Mouse (Mus musculus): ENCODE measurements around the gene Sart1.

Sart1 gene

DNA sequence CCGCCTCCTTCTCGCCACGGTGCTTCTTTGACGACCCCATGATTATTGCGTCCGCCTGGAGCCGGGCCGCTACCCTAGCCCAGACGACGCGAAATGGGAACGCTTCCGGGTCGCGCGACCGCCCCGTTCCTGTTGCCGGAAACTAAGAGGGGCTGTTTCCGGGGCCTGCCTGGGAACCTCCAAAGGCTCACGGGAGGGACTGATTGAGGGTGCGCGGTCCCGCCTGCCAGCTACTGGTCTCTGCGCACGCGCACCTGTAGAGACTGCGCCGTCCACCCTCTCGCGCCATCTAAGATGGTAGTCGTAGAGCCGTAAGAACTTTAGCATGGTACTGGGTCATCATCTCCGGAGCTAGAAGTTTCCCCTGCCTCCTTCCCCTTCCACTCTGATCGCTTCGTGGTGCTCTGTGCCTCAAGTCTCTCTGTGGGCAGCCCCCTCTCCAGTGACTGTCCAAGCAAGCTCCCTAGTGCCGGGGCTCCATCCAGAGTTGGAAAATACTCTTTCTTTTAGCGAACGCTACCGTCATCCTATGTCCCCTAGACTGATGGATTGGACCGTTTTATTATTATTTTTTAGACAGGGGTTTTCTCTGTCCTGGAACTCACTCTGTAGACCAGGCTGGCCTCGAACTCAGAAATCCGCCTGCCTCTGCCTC, at the start of gene Sart1:
Sart1 (minus strand) TSS at position 116 of the 655 bp plus-strand sequence.
- peak; percentile 95 for DNase-seq (ENCODE audit: low spot score)

DNA sequence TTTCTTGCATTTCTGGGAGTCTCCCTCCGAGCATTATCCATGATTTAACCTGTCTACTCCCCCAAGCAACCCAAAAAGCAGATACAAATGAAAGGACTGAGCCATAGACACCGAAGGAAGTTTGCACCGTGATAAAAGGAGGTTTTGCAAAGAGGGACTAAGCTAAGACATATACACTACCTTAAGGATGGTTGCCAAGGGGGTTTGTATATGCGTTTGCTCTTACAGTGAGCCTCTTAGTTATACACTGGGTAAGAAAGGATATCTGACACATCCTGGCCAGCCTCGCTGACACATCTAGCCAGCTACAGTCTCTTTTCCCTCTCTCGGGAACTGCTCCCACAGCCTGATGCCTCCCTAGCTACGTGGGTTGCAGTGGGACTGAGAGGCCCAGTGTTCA, 45.4 kb upstream of the Sart1 start:
- DNase-seq (ENCODE audit: low spot score) = no peak

- DNase-seq (ENCODE audit: low spot score) = peak; percentile 58
These were observed 44.7 kb upstream of the Sart1 start for GRCm38 (mm10) chr19:5432992-5433852.

DNA sequence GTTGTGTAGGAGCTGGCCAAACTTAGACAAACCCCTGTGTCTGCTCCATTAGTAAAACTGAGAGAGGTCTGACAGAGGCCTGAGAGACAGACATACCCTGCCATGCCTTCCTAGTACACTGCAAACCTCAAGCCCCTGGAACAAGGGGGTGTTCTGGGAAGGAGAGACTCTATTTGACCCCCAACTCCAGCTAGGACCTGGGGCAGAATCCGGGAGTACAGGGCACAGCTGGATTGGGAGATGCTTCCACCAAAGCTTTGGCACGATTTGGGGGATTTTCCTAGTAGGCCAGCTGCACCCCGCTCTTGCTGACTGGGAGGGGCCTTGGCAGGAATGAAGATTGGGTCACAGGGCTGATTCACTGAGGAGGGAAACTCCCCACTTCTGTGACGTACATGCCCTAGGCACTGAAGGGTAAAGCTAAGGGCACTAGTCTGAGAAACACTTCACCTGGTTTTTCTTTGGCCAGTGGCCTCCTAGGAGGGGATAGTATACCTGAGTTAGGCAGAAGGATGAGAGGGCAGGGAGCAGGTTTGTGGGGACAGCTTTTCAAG, 43.5 kb upstream of the Sart1 start:
- no peak for DNase-seq (ENCODE audit: low spot score)

DNA sequence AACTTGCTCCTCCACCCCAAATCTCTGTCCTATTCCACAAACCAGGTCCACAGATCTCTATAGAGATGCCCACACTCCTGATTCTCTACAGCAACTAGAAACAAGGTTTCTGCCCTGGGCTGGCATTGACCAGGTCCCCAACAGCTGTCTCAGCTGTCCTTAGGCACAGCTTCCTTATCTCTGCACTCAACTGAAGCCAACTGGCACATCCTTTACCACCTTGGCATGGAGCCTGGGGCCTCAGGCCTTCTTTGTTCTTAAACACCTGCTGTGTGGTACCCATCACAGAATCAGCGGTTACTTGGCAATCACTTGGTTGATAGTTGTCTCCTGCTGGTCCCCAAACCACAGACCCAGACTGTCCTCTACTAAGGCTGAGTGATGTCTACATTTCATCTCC, 41.9 kb upstream of the Sart1 start:
- no peak for DNase-seq (ENCODE audit: low spot score)

- peak; percentile 78 for DNase-seq (ENCODE audit: low spot score)
These were observed 41.3 kb upstream of the Sart1 start for GRCm38 (mm10) chr19:5429806-5430205.

GRCm38 (mm10) chr19:5429219-5429618, 40.7 kb upstream of the Sart1 start:
- no peak for DNase-seq (ENCODE audit: low spot score)

DNA sequence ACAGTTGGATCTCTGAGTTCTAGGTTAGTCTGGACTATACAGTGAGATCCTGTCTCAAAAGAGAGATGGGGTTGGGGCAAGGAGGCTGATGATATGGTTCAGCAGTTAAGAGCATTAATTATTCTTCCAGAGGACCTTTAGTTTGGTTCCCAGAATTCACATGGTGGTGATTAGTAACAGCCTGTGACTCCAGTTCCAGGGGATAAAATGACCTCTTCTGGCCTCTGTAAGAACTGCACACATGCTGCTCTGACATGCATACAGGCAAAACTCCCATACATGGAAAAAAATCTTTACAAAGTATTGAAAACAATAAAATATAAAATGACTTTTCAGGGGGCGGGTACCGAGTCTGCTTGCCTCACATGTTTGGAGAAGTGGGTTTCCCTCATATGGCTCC, 39.6 kb upstream of the Sart1 start:
- DNase-seq (ENCODE audit: low spot score) = no peak

DNA sequence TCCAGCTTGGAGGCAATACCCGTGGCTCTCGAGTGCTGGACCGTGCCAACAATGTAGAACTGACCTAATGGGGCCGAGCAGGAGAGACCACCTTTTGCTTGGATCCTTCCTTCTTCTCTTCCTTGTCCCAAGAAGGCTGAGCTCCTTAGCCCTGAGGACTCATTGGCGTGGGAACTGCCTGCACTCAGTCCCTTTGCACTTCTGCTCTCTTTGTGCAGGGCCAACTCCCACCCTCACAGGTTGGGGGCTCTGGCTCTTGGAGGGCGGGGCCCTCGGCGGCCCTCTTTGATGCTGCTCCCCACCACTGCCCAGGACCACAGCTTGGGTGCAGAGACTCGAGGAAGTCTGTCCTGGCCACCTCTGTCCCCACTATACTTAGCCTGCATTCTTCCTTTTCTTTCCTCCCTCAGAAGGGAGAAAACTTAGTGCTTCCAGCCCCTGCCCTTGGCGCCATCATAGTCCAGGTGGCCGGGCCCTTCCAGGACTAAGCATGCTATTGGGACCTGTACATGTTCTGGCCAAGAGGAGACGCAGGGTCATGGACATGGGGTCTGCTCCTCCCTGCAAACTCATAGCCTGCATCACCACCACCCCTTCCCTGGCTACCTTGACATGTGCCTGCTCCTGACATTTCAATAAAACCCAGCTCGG, 38.3 kb upstream of the Sart1 start:
- no peak for DNase-seq (ENCODE audit: low spot score)

DNA sequence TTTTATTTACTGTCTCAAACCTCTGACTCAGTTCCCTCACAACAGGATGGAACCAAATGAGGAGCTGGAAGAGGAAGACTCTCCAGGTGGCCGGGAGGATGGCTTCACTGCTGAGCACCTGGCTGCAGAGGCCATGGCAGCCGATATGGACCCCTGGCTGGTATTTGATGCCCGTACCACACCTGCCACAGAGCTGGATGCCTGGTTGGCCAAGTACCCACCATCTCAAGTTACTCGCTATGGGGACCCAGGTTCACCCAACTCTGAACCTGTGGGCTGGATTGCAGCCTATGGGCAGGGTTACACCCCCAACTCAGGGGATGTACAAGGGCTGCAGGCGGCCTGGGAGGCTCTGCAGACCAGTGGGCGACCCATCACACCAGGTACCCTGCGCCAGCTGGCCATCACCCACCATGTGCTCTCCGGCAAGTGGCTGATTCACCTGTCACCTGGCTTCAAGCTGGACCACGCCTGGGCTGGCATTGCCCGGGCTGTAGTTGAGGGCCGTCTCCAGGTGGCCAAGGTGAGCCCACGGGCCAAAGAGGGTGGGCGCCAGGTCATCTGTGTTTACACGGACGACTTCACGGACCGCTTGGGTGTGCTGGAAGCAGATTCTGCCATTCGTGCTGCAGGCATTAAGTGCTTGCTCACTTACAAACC, 37.5 kb upstream of the Sart1 start:
- DNase-seq (ENCODE audit: low spot score) = no peak

DNA sequence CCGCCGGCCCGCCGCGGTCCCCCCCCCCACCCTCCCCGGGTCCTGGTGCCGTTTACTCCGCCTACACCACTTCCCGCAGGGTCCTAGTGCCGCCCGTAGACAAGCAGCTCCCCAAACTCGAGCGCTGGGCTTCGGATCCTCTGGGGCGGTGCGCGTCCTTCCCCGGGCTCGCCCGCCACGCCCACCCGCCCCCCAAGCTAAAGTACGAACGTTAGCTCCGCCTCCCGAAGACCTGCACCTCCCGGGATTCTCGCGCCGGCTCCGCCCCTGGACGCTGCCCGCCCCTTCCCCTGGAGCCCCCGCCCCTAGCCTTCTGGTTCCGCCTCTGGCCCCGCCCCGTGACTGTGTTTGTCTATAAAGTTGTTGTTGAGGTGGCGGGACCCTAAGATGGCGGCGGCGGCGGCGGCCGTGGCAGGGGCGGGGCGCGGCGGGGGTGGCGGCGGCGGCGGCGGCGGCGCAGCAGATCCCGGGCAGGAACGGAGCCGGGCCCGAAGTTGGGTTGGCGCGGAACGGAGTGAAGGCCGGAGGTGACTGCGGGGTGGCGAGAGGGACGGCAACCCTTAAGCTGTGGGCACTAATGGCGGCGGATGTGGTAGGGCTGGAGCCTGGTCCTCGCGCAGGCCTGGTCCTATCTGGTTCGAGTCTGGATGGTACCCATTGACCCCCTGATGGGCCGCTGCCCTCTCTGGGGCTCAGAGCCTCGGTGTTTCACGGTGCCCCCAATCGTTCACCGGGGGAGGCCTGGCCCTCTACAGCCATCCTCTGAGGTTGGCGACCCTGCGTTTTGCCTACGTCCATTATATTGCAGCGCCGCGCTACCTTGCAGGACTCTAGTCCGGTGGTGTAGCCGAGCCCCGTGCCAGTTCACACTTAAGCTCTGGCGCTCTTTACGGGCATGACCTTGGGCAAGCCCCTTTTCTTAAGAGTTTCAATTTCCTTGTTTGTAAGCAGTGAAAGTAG, 36.6 kb upstream of the Sart1 start, which contains the start of the genes Drap1 and AI837181:
Drap1 (minus strand) TSS at position 198 of the 960 bp plus-strand sequence.
AI837181 (plus strand) TSS at position 363 of the 960 bp plus-strand sequence.
- DNase-seq (ENCODE audit: low spot score) = peak; percentile 95

DNA sequence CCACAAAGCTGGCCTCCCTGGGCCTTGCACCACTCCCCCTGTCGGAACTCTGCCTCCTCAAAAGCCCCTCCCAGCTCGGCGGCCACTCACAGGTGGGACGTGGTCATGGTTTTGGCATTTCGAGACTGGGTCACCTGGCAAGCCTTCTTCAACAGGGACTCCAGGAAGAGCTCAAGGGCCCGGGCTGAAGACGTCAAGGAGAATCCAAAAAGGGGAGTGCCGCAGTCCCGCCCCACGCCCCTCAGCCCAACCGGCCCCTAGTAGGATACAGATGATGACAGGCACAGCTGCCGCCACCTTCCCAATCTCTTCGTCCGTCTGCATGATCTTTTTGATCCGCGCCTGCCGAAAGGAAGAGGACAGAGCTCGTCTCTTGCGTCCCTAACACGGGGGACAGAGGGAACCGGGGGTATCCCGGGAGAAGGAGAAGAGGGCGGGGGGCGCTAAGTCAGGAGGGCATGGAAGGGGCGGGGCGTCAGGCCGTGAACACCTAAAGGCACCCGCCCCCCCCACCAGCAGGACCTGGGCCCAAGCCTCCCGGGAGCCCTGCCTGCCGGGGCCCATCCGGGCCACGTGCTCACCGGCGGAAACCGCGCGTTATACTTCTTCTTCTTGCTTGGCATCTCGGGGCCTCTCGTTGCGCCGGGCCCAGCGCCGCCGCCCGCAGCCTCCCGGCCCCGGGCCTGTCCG, 35.7 kb upstream of the Sart1 start:
- peak; percentile 79 for DNase-seq (ENCODE audit: low spot score)

GRCm38 (mm10) chr19:5423561-5423960, 35.1 kb upstream of the Sart1 start:
- no peak for DNase-seq (ENCODE audit: low spot score)

GRCm38 (mm10) chr19:5422895-5423443, 34.5 kb upstream of the Sart1 start:
- DNase-seq (ENCODE audit: low spot score) = no peak

DNA sequence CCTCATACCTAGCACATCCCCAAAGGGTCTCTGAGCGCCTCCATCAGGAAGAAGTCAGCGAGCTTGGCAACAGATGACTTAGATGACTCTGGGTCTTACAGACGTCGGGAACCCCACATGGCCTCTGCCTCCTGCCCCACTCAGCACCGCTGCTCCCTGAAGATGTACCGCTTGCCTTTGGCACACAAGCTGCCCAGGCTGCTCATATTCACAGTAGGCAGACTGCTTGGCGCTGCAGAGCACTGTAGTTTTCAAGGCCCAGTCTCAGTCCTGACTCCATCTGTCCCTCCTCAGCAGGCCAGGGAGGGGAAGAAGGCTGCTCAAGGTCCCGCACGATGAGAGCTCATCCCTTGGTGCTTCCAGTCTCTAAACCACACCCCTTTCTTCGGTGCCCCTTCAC, 33.8 kb upstream of the Sart1 start:
- DNase-seq (ENCODE audit: low spot score) = no peak

- no peak for DNase-seq (ENCODE audit: low spot score)
These were observed 33.3 kb upstream of the Sart1 start for GRCm38 (mm10) chr19:5421784-5422183.

DNA sequence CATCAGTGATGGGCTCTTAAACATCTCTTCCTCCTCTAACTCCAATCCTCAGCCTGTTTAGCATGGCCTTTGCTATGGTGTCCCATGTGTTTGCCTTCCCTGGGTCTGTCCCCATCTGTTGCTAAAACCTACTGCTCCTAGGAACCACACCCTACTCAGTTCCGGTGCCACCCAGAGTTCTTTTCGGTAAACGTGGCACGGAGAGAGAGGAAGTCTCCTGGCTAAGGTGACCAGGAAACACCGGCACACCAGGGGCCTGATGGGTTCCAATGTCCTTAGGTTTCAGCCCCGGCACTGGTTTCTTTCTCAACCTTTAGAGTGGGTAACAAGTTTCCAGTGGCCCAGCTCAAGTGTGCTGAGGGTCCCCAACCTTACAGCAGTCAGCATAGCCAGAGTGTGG, 32.1 kb upstream of the Sart1 start:
- no peak for DNase-seq (ENCODE audit: low spot score)

DNA sequence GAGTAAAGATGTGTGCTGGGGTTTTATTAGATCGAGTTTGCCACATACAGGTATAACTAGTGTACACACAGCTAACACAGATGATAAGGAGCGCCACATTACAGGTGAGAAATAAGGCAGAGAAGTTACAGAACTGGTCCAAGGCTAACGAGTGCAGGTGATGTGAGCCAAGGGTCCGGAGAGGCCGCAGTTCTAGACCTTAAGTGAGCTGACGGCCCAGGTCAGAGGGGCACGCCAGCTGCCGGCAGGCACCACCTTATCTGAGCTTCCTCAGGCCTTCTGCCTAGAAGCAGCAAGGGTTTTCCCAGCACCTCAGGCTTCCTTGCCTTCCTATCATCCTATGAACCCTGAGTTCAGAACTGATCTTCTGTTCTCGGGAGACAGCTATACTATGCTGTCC, 31.1 kb upstream of the Sart1 start:
- DNase-seq (ENCODE audit: low spot score) = no peak

DNA sequence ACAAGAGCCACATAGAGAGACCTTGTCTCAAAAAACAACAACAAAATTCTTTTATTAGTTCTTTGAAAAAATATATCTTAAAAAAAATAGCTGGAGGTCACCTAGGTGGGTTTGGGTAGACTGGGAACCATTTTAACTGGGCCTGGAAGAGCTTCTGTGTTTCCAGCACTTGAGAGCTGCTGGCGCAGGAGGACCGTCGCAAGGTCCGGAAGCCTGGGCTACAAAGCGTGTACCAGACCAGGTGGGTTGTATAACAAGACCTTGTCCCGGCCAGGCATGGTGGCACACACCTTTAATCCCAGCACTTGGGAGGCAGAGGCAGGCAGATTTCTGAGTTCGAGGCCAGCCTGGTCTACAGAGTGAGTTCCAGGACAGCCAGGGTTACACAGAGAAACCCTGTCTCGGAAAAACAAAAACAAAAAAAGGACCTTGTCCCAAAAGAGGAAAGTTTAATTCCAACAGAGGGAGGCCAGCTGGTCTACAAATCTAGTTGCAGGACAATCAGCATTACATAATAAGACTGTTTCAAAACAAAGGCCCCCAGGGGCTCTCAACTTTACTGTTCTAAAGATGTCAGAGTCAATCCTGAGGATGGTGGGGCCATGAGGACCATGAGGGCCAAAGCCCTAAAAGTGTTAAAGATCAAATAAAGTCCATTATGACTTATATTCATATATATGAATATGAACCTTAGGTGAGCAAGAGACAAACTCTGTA, 30.4 kb upstream of the Sart1 start:
- DNase-seq (ENCODE audit: low spot score) = no peak
